Mouse (Mus musculus): ENCODE measurements at regions not wholly inside any gene's neighbourhood (a gene's known extent, or its start where the extent isn't known, plus 50 kb on each side); places are given as distances from the start of the nearest gene placed in this dataset.

DNA sequence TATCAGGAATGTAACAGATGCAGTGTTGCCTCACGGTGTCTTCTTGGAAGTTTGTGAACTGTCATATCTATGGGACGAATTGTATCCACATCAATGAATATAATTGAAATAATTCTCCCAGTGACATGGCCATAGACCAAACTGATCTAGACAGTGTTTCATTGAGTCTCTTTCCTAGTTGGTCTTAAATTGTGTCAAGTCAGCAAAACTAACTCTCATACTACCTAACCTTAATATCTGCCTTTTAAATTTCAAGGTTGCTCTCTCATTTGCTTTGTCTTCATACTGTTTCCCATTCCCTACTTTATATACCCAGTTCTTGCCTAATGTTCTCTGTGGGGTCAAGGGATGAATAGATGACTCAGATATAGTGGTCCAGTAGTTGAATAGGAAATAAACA is 397.9 kb upstream of the Gm765 start:
- TF ChIP-seq CTCF (IDR thresholded peaks at IDR 0.05; ENCODE audit: low read depth, low read length) (no peak), POLR2A (IDR thresholded peaks at IDR 0.05; ENCODE audit: extremely low read depth, insufficient read depth, low read length) (no peak)
